Mouse (Mus musculus): Measurements from ENCODE around the gene Polrmt. TPM values are rescaled to one million over a fixed set of nuclear protein-coding genes. Genes with fewer than 3 reads are reported as not detected.

The Polrmt gene
- polyA plus RNA-seq, 1 experiment from 2014 or later: 31.8 TPM

- Histone ChIP-seq H3K4me3 (ENCODE audit: low read depth, low read length) (no peak overlapping the region), H3K4me1 (ENCODE audit: control insufficient read depth, insufficient read depth, low read length) (peaks cover 30% of the 10 kb centered on the region), H3K27me3 (ENCODE audit: control insufficient read depth, insufficient read depth, low read length) (no peaks in the 10 kb centered on the region), H3K4me2 (replicated peaks; ENCODE audit: low read depth, low read length) (no peak overlapping the region), H3K27ac (ENCODE audit: low read length) (no peak overlapping the region), H3K9me3 (ENCODE audit: control insufficient read depth, low read depth, low read length) (no peaks in the 10 kb centered on the region), H3K9ac (replicated peaks; ENCODE audit: low read depth, low read length) (no peak overlapping the region), H3K36me3 (ENCODE audit: control insufficient read depth, insufficient read depth, low read length) (no peaks in the 10 kb centered on the region)
- no peak for ATAC-seq (ENCODE audit: insufficient number of reproducible peaks, insufficient read depth, low FRiP score, low read depth)
- 27% methylated on average over 2 of the region's 2 CpGs for WGBS
These were observed 32.8 kb upstream of the Polrmt start for GRCm38 (mm10) chr10:79779193-79779592.

GRCm38 (mm10) chr10:79778006-79778405, 31.6 kb upstream of the Polrmt start:
- H3K9ac ChIP-seq (replicated peaks; ENCODE audit: low read depth, low read length): no peak overlapping the region

GRCm38 (mm10) chr10:79777103-79777531, 30.7 kb upstream of the Polrmt start, which contains the start of gene Fstl3:
Fstl3 (plus strand) TSS chr10:79777272.
- H3K4me3 ChIP-seq (ENCODE audit: low read depth, low read length): peak within 1 kb of the TSS; percentile 50
- ATAC-seq (ENCODE audit: insufficient number of reproducible peaks, insufficient read depth, low FRiP score, low read depth): no peak
- peaks cover 30% of the 10 kb centered on the region for H3K4me1 ChIP-seq (ENCODE audit: control insufficient read depth, insufficient read depth, low read length)
- no peaks in the 10 kb centered on the region for H3K9me3 ChIP-seq (ENCODE audit: control insufficient read depth, low read depth, low read length)
- H3K27me3 ChIP-seq (ENCODE audit: control insufficient read depth, insufficient read depth, low read length): no peaks in the 10 kb centered on the region
- peak within 1 kb of the TSS; percentile 63; the same call in 1 of the 2 replicates for H3K27ac ChIP-seq (ENCODE audit: low read length)
- peak within 1 kb of the TSS; percentile 42 for H3K9ac ChIP-seq (replicated peaks; ENCODE audit: low read depth, low read length)
- H3K4me2 ChIP-seq (replicated peaks; ENCODE audit: low read depth, low read length): peak within 1 kb of the TSS; percentile 77
- H3K36me3 ChIP-seq (ENCODE audit: control insufficient read depth, insufficient read depth, low read length): no peaks in the 10 kb centered on the region
- under 1% methylated on average over 39 of the region's 39 CpGs for WGBS

More at GRCm38 (mm10) chr10:79778006-79778405, 31.6 kb upstream of the Polrmt start:
- no peaks in the 10 kb centered on the region for H3K9me3 ChIP-seq (ENCODE audit: control insufficient read depth, low read depth, low read length)
- peak overlapping the region; percentile 63; the same call in 1 of the 2 replicates for H3K27ac ChIP-seq (ENCODE audit: low read length)
- H3K27me3 ChIP-seq (ENCODE audit: control insufficient read depth, insufficient read depth, low read length): no peaks in the 10 kb centered on the region
- H3K36me3 ChIP-seq (ENCODE audit: control insufficient read depth, insufficient read depth, low read length): no peaks in the 10 kb centered on the region
- no peak for ATAC-seq (ENCODE audit: insufficient number of reproducible peaks, insufficient read depth, low FRiP score, low read depth)
- H3K4me3 ChIP-seq (ENCODE audit: low read depth, low read length): 0 out of 2 replicates have a peak overlapping the region, but pooled peaks have one; percentile 50
- 16% methylated on average over 15 of the region's 15 CpGs for WGBS
- peak overlapping the region; percentile 77 for H3K4me2 ChIP-seq (replicated peaks; ENCODE audit: low read depth, low read length)
- H3K4me1 ChIP-seq (ENCODE audit: control insufficient read depth, insufficient read depth, low read length): peaks cover 30% of the 10 kb centered on the region

- Histone ChIP-seq H3K9ac (replicated peaks; ENCODE audit: low read depth, low read length) (no peak overlapping the region), H3K27ac (ENCODE audit: low read length) (no peak overlapping the region), H3K4me1 (ENCODE audit: control insufficient read depth, insufficient read depth, low read length) (peaks cover 21% of the 10 kb centered on the region), H3K4me2 (replicated peaks; ENCODE audit: low read depth, low read length) (no peak overlapping the region), H3K36me3 (ENCODE audit: control insufficient read depth, insufficient read depth, low read length) (no peaks in the 10 kb centered on the region), H3K4me3 (ENCODE audit: low read depth, low read length) (no peak overlapping the region), H3K9me3 (ENCODE audit: control insufficient read depth, low read depth, low read length) (no peaks in the 10 kb centered on the region), H3K27me3 (ENCODE audit: control insufficient read depth, insufficient read depth, low read length) (no peaks in the 10 kb centered on the region)
- WGBS: 66% methylated on average over 5 of the region's 5 CpGs
- ATAC-seq (ENCODE audit: insufficient number of reproducible peaks, insufficient read depth, low FRiP score, low read depth): no peak
These were observed 28.3 kb upstream of the Polrmt start for GRCm38 (mm10) chr10:79774486-79775279.

GRCm38 (mm10) chr10:79773208-79773607, 26.8 kb upstream of the Polrmt start:
- WGBS: 83% methylated on average over 2 of the region's 2 CpGs
- no peaks in the 10 kb centered on the region for H3K36me3 ChIP-seq (ENCODE audit: control insufficient read depth, insufficient read depth, low read length)
- H3K27ac ChIP-seq (ENCODE audit: low read length): no peak overlapping the region
- no peak overlapping the region for H3K4me3 ChIP-seq (ENCODE audit: low read depth, low read length)
- H3K4me2 ChIP-seq (replicated peaks; ENCODE audit: low read depth, low read length): no peak overlapping the region
- no peaks in the 10 kb centered on the region for H3K27me3 ChIP-seq (ENCODE audit: control insufficient read depth, insufficient read depth, low read length)
- no peak overlapping the region for H3K9ac ChIP-seq (replicated peaks; ENCODE audit: low read depth, low read length)
- H3K9me3 ChIP-seq (ENCODE audit: control insufficient read depth, low read depth, low read length): no peaks in the 10 kb centered on the region
- H3K4me1 ChIP-seq (ENCODE audit: control insufficient read depth, insufficient read depth, low read length): peaks cover 17% of the 10 kb centered on the region; the same call in 1 of the 2 replicates
- no peak for ATAC-seq (ENCODE audit: insufficient number of reproducible peaks, insufficient read depth, low FRiP score, low read depth)

GRCm38 (mm10) chr10:79772320-79772719, 25.9 kb upstream of the Polrmt start:
- no peaks in the 10 kb centered on the region for H3K36me3 ChIP-seq (ENCODE audit: control insufficient read depth, insufficient read depth, low read length)
- H3K4me2 ChIP-seq (replicated peaks; ENCODE audit: low read depth, low read length): no peak overlapping the region
- no peak overlapping the region for H3K27ac ChIP-seq (ENCODE audit: low read length)
- peaks cover 13% of the 10 kb centered on the region; the same call in 1 of the 2 replicates for H3K4me1 ChIP-seq (ENCODE audit: control insufficient read depth, insufficient read depth, low read length)
- no peaks in the 10 kb centered on the region for H3K27me3 ChIP-seq (ENCODE audit: control insufficient read depth, insufficient read depth, low read length)
- no peak overlapping the region for H3K9ac ChIP-seq (replicated peaks; ENCODE audit: low read depth, low read length)
- no peak for ATAC-seq (ENCODE audit: insufficient number of reproducible peaks, insufficient read depth, low FRiP score, low read depth)
- WGBS: 92% methylated on average over 3 of the region's 3 CpGs
- no peaks in the 10 kb centered on the region for H3K9me3 ChIP-seq (ENCODE audit: control insufficient read depth, low read depth, low read length)
- H3K4me3 ChIP-seq (ENCODE audit: low read depth, low read length): no peak overlapping the region

- no peaks in the 10 kb centered on the region for H3K36me3 ChIP-seq (ENCODE audit: control insufficient read depth, insufficient read depth, low read length)
- no peak overlapping the region for H3K27ac ChIP-seq (ENCODE audit: low read length)
- no peak overlapping the region for H3K4me3 ChIP-seq (ENCODE audit: low read depth, low read length)
- no peak for ATAC-seq (ENCODE audit: insufficient number of reproducible peaks, insufficient read depth, low FRiP score, low read depth)
- H3K4me1 ChIP-seq (ENCODE audit: control insufficient read depth, insufficient read depth, low read length): peaks cover 24% of the 10 kb centered on the region
- 13% methylated on average over 4 of the region's 4 CpGs for WGBS
- no peaks in the 10 kb centered on the region for H3K9me3 ChIP-seq (ENCODE audit: control insufficient read depth, low read depth, low read length)
- H3K27me3 ChIP-seq (ENCODE audit: control insufficient read depth, insufficient read depth, low read length): no peaks in the 10 kb centered on the region
- no peak overlapping the region for H3K4me2 ChIP-seq (replicated peaks; ENCODE audit: low read depth, low read length)
- no peak overlapping the region for H3K9ac ChIP-seq (replicated peaks; ENCODE audit: low read depth, low read length)
These were observed 22.9 kb upstream of the Polrmt start for GRCm38 (mm10) chr10:79769329-79769728.

GRCm38 (mm10) chr10:79768400-79768799, 22.0 kb upstream of the Polrmt start:
- no peak overlapping the region for H3K4me3 ChIP-seq (ENCODE audit: low read depth, low read length)
- H3K27ac ChIP-seq (ENCODE audit: low read length): no peak overlapping the region

More at GRCm38 (mm10) chr10:79768400-79768799, 22.0 kb upstream of the Polrmt start:
- no peak overlapping the region for H3K4me2 ChIP-seq (replicated peaks; ENCODE audit: low read depth, low read length)
- 1% methylated on average over 5 of the region's 5 CpGs for WGBS
- H3K9me3 ChIP-seq (ENCODE audit: control insufficient read depth, low read depth, low read length): no peaks in the 10 kb centered on the region
- no peaks in the 10 kb centered on the region for H3K27me3 ChIP-seq (ENCODE audit: control insufficient read depth, insufficient read depth, low read length)
- H3K9ac ChIP-seq (replicated peaks; ENCODE audit: low read depth, low read length): no peak overlapping the region
- H3K4me1 ChIP-seq (ENCODE audit: control insufficient read depth, insufficient read depth, low read length): peaks cover 26% of the 10 kb centered on the region
- H3K36me3 ChIP-seq (ENCODE audit: control insufficient read depth, insufficient read depth, low read length): no peaks in the 10 kb centered on the region
- ATAC-seq (ENCODE audit: insufficient number of reproducible peaks, insufficient read depth, low FRiP score, low read depth): no peak
